Mouse (Mus musculus) heart, embryonic 16.5 days (tissue): ENCODE results near the gene Pip5k1c. TPM values are rescaled to one million over a fixed set of nuclear protein-coding genes. Genes with fewer than 3 reads are reported as not detected.

ENCODE experiments used
- ATAC-seq: fragments of 200-750 bp; cut with Nextera tagmentation; replicated peaks from 2 replicates; pipeline ENCODE4 v1.8.0; 2017; ENCODE audit warnings: moderate number of reproducible peaks; ENCODE audit not compliant: insufficient read depth, low FRiP score; ENCODE audit errors: extremely low read depth
- H3K27ac ChIP-seq: fragments of 300-500 bp; sonication (generic); 2 replicates; pipeline ENCODE4 v1.5.1; 2014; ENCODE audit warnings: mild to moderate bottlenecking, low read length, control low read depth, moderate library complexity
- H3K27me3 ChIP-seq: fragments of 300-500 bp; sonication (generic); 2 replicates; pipeline ENCODE4 v1.6.1; 2014; ENCODE audit warnings: low read length, mixed read lengths; ENCODE audit not compliant: control insufficient read depth, insufficient read depth
- H3K36me3 ChIP-seq: fragments of 300-500 bp; sonication (generic); 2 replicates; pipeline ENCODE4 v1.6.1; 2014; ENCODE audit not compliant: control insufficient read depth, insufficient read depth
- H3K4me1 ChIP-seq: fragments of 300-500 bp; sonication (generic); 2 replicates; pipeline ENCODE4 v1.6.1; 2014; ENCODE audit warnings: low read length, mixed read lengths; ENCODE audit not compliant: control insufficient read depth, insufficient read depth
- H3K4me2 ChIP-seq: fragments of 300-500 bp; sonication (generic); 2 replicates; pipeline ENCODE4 v1.6.1; 2014; ENCODE audit warnings: low read depth, mild to moderate bottlenecking, control low read depth, low read length
- H3K4me3 ChIP-seq: fragments of 300-500 bp; sonication (generic); 2 replicates; pipeline ENCODE4 v1.5.1; 2014; ENCODE audit warnings: mild to moderate bottlenecking, control low read depth, low read length
- H3K9ac ChIP-seq: fragments of 300-500 bp; sonication (generic); 2 replicates; pipeline ENCODE4 v1.6.1; 2014; ENCODE audit warnings: low read length, control low read depth
- H3K9me3 ChIP-seq: fragments of 300-500 bp; sonication (generic); replicated peaks from 2 replicates; pipeline ENCODE4 v1.6.1; 2016; ENCODE audit warnings: low read length; ENCODE audit not compliant: control insufficient read depth
- WGBS: fragments of 180-500 bp; shearing (Covaris S2); extraction: QIAGEN DNeasy Blood & Tissue Kit; methylation state at CpG from one replicate; pipeline ENCODE4 v1.1.7; 2014; 5-methylcytosine and 5-hydroxymethylcytosine counted together
- polyA plus RNA-seq: library from polyadenylated mRNA; unstranded; fragments of >200 nt; fragmentation: Nextera tagmentation; extraction: Ambion mirVana; gene quantifications from 2 replicates; pipeline ENCODE4 v1.2.1, GENCODE M21; 2015

Pip5k1c gene
- polyA plus RNA-seq, 1 experiment from 2014 or later, result 31.3 TPM

- peaks cover 23% of the 10 kb centered on the region for H3K27me3 ChIP-seq
- peaks cover 29% of the 10 kb centered on the region for H3K4me1 ChIP-seq
- no peaks in the 10 kb centered on the region for H3K9me3 ChIP-seq
- H3K4me2 ChIP-seq, result peak overlapping the region; percentile 20; the same call in 1 of the 2 replicates
- WGBS, result 4% methylated on average over 7 of the region's 7 CpGs
- ATAC-seq, result no peak
- no peak overlapping the region for H3K9ac ChIP-seq
- no peak overlapping the region for H3K27ac ChIP-seq
- no peak overlapping the region for H3K4me3 ChIP-seq
- H3K36me3 ChIP-seq, result no peaks in the 10 kb centered on the region
Observed at GRCm38 (mm10) chr10:81289278-81289677, 3.5 kb upstream of the Pip5k1c start.

GRCm38 (mm10) chr10:81289811-81290210, 3.0 kb upstream of the Pip5k1c start:
- Histone ChIP-seq H3K36me3 (no peaks in the 10 kb centered on the region), H3K4me3 (no peak overlapping the region), H3K27ac (no peak overlapping the region), H3K27me3 (peaks cover 17% of the 10 kb centered on the region), H3K9me3 (no peaks in the 10 kb centered on the region), H3K4me2 (0 out of 2 replicates have a peak overlapping the region, but pooled peaks have one; percentile 20), H3K9ac (no peak overlapping the region), H3K4me1 (peaks cover 35% of the 10 kb centered on the region)
- WGBS, result 56% methylated on average over 14 of the region's 14 CpGs
- ATAC-seq, result no peak

- peaks cover 10% of the 10 kb centered on the region for H3K27me3 ChIP-seq
- H3K27ac ChIP-seq, result no peak overlapping the region
- H3K36me3 ChIP-seq, result no peaks in the 10 kb centered on the region
- H3K9ac ChIP-seq, result 0 out of 2 replicates have a peak overlapping the region, but pooled peaks have one; percentile 30
- no peak for ATAC-seq
- peak overlapping the region; percentile 28; the same call in 1 of the 2 replicates for H3K4me2 ChIP-seq
- peak overlapping the region; percentile 14; the same call in 1 of the 2 replicates for H3K4me3 ChIP-seq
- WGBS, result 17% methylated on average over 24 of the region's 24 CpGs
- H3K9me3 ChIP-seq, result no peaks in the 10 kb centered on the region
- H3K4me1 ChIP-seq, result peaks cover 37% of the 10 kb centered on the region
Observed at GRCm38 (mm10) chr10:81290698-81291460, 1.9 kb upstream of the Pip5k1c start.

- Histone ChIP-seq H3K36me3 (no peaks in the 10 kb centered on the region), H3K4me3 (peak within 1 kb of the TSS; percentile 14; the same call in 1 of the 2 replicates), H3K27ac (no peak within 1 kb of the TSS), H3K27me3 (peaks cover 10% of the 10 kb centered on the region), H3K9me3 (no peaks in the 10 kb centered on the region), H3K4me1 (peaks cover 33% of the 10 kb centered on the region), H3K4me2 (peak within 1 kb of the TSS; percentile 97; the same call in 1 of the 2 replicates), H3K9ac (0 out of 2 replicates have a peak within 1 kb of the TSS, but pooled peaks have one; percentile 30)
- 65% methylated on average over 9 of the region's 9 CpGs for WGBS
- ATAC-seq, result no peak
Observed at GRCm38 (mm10) chr10:81291511-81292104, 1.2 kb upstream of the Pip5k1c start, which contains the start of gene Tjp3. Gene Tjp3 (minus strand): TSS chr10:81291581.

GRCm38 (mm10) chr10:81293334-81294030, 719 bp downstream of the Pip5k1c start:
- peaks cover 7% of the 10 kb centered on the region for H3K27me3 ChIP-seq
- H3K36me3 ChIP-seq, result no peaks in the 10 kb centered on the region
- WGBS, result 3% methylated on average over 25 of the region's 25 CpGs
- H3K9ac ChIP-seq, result peak overlapping the region; percentile 87
- H3K9me3 ChIP-seq, result no peaks in the 10 kb centered on the region
- peaks cover 48% of the 10 kb centered on the region for H3K4me1 ChIP-seq
- ATAC-seq, result no peak
- peak overlapping the region; percentile 97 for H3K4me2 ChIP-seq
- peak overlapping the region; percentile 91 for H3K4me3 ChIP-seq
- peak overlapping the region; percentile 80 for H3K27ac ChIP-seq

- Histone ChIP-seq H3K4me3 (peak overlapping the region; percentile 91), H3K27ac (no peak overlapping the region), H3K27me3 (peaks cover 5% of the 10 kb centered on the region), H3K4me2 (peak overlapping the region; percentile 97), H3K36me3 (no peaks in the 10 kb centered on the region), H3K9ac (peak overlapping the region; percentile 87), H3K4me1 (peaks cover 57% of the 10 kb centered on the region), H3K9me3 (no peaks in the 10 kb centered on the region)
- no peak for ATAC-seq
- 55% methylated on average over 8 of the region's 8 CpGs for WGBS
Observed at GRCm38 (mm10) chr10:81294442-81294841, 1.7 kb downstream of the Pip5k1c start.

GRCm38 (mm10) chr10:81295185-81295584, 2.4 kb downstream of the Pip5k1c start:
- Histone ChIP-seq H3K4me3 (no peak overlapping the region; the same call in 1 of the 2 replicates), H3K9ac (no peak overlapping the region), H3K27me3 (no peaks in the 10 kb centered on the region; the same call in 1 of the 2 replicates), H3K27ac (no peak overlapping the region), H3K36me3 (no peaks in the 10 kb centered on the region), H3K4me2 (no peak overlapping the region), H3K9me3 (no peaks in the 10 kb centered on the region), H3K4me1 (peaks cover 63% of the 10 kb centered on the region)
- no peak for ATAC-seq
- 88% methylated on average over 6 of the region's 6 CpGs for WGBS

- Histone ChIP-seq H3K9me3 (no peaks in the 10 kb centered on the region), H3K4me3 (no peak overlapping the region), H3K27me3 (no peaks in the 10 kb centered on the region), H3K27ac (peak overlapping the region; percentile 85), H3K4me2 (peak overlapping the region; percentile 43; the same call in 1 of the 2 replicates), H3K4me1 (peaks cover 67% of the 10 kb centered on the region), H3K9ac (peak overlapping the region; percentile 53; the same call in 1 of the 2 replicates), H3K36me3 (no peaks in the 10 kb centered on the region)
- WGBS, result 75% methylated on average over 6 of the region's 6 CpGs
- no peak for ATAC-seq
Observed at GRCm38 (mm10) chr10:81297246-81297645, 4.5 kb downstream of the Pip5k1c start.
